Mouse (Mus musculus) right cerebral cortex, postnatal 10 days (tissue): ENCODE measurements at regions not wholly inside any gene's neighbourhood (a gene's known extent, or its start where the extent isn't known, plus 50 kb on each side); places are given as distances from the start of the nearest gene placed in this dataset.

ENCODE experiments used
- DNase-seq, 2 experiments: peaks; one replicate each; pipeline ENCODE4 v3.0.0; 2021; ENCODE audit warnings: low spot score in 2 of 2

DNA sequence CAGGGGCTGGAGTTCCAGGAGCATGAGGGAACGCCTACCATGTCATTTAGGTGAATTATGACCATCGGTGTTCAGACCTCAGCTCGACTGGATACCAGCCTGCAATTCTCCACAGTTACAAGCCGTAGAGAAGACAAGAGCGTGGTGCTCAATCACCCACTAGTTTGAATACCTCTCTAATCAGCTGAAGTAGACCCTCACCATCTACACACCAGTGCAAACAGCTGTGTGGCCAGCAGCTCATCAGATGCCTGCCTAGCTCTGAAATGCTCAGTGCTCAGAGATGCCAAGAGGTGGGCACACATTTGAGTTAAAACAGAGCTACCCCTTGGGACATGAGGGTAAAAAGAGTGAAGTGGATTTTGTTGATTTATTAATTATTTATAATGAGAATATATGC is 660.2 kb downstream of the Magi1 start:
- DNase-seq: no peak

DNA sequence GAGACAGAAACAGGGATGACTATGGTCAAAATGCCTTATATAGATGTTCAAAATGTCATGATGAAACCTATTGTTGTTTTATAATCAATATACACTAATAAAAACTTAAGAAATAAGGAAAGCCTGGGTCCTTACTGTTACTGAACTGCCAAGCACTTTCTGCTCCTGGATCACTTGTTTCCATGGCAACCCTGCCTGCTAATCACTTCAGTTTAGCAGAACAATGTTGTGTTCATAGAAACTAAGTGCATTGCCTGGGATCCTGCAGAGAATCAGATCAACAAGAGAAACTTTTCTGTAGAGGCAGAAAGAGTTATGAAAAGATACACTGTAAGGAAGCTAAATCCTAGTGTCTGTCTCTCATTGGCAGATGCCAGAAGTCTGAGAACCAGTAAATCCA is 666.8 kb downstream of the Magi1 start:
- peak; percentile 32 to 41 for DNase-seq

DNA sequence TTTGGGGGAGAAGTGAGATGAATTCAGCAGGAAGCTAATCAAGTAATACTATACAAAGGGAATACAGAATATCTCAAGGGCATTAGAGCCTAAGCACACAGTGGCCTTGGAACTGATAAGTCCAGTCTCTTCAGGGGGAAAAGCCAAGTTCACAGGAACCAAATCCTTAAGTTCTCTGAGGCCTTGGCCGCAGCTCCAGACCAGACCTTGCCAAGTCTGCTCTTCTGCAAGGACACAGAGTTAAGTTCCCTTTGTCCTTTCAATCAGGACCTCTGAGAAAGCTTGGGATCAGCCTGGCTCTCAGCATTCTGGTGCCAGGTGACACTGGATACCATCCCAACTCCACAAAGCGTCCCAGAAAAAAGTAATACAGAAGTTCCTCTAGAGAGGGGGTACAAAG is 657.1 kb upstream of the Adamts9 start:
- no peak for DNase-seq

DNA sequence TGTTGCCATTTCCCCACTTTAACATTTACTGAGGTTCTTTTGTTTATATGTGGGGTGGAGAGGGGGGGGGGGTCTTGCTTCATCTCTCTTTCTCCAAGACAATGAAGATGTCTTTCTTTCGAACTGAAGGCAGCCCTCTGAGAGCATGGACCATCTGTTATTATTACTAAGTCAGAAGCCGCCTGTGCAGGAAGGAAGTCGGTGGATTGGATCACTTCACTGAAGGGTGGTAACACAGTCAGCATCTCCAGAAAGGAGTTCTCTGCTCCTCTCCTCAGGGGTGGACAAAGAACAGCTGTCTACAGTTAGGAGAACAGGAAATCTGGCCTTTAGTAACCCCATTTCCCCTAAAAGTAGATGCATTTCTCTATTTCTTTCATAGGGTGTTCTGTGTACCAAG is 656.1 kb upstream of the Adamts9 start:
- DNase-seq: no peak

DNA sequence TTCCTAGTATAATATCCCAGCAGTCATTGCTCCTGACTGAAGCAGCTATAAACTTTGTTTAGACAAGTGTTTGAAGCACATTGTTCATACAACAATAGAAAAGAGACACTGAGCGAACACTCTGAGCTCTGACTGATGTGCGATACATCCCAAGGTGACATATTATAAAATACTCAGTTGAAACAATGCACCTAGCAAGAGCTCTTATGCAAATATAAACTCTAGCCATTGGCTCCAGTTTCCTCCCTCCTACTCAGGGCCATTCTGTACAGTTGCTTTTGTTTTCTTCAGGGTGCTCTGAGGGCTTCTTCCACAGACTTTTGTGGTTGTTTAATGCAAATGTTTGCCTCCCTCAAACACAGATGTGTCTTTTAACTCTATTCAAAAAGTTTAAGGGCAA is 646.6 kb upstream of the Adamts9 start:
- DNase-seq: no peak

DNA sequence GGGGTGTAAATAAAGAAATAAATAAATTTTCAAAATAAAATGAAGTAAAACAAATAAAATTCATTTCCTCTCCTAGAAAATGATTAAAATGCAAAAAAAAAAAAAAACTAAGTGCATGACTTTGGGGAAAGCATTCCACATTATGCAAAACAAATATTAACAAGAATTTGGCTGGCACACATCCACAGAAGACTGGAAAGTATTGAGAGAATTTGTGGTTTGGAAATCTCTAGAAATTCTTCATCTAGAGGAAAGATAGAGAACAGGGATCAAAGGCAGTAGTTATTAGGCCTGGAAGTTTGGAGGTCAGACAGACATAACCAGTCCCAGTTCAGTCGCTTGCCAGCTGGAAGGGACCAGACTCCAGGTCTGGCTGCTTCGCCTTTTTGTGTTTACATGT is 643.6 kb upstream of the Adamts9 start:
- DNase-seq: no peak

DNA sequence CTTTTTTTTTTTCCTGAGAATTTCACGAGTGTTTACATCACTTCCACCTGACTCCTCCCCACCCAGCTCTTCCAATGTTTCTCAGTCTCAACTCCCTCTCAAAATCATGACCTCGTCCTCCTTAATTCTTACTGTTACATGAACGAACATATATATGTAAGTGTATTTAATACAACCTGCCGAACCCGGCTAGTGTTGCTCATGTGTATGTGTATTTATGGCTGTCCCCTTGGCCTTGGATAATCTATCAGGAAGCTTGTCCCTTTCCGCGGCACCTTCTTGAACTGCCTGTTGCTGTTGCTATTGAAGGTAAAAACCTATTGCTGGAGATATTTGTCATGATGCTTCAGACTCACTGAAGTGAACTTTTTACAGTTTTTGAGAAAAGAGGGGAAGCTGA is 637.8 kb upstream of the Adamts9 start:
- DNase-seq: no peak

DNA sequence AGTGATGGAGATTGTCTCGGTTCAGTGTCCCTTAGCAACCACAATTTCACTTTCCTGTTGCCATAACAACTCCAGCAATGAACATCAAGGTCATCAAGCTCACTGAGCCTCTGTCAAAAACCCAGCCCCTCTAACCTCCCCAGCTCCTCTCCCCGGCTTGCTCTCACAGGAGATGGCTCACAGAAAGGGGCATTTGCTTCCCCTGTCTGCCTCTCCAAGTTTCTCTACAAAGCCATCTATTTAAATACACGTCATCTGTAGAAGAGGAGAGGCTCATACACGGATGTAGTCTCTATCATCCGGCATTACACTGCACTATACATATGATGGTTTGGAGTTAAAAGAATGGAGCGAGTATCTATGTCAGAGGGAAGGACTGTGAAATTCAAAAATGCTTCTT is 637.4 kb upstream of the Adamts9 start:
- no peak for DNase-seq

DNA sequence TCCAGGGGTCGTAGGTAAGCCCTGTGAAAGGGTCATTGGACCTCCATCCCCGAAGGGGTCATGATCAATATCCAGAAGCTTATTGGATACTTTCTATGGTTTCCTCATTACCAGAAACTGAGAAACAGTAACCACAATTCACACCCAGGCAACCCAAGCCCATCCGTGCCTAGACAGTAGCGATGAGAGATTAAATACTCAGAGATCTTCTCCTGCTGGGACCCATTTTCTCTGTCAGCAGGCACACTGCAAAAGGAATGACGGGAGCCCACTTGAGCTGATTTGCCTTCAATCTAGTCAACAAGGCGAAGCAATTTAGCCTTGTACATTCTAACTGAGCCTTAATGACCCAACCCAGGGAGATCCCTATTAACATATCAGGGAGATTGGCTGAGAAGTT is 632.0 kb upstream of the Adamts9 start:
- DNase-seq: no peak

DNA sequence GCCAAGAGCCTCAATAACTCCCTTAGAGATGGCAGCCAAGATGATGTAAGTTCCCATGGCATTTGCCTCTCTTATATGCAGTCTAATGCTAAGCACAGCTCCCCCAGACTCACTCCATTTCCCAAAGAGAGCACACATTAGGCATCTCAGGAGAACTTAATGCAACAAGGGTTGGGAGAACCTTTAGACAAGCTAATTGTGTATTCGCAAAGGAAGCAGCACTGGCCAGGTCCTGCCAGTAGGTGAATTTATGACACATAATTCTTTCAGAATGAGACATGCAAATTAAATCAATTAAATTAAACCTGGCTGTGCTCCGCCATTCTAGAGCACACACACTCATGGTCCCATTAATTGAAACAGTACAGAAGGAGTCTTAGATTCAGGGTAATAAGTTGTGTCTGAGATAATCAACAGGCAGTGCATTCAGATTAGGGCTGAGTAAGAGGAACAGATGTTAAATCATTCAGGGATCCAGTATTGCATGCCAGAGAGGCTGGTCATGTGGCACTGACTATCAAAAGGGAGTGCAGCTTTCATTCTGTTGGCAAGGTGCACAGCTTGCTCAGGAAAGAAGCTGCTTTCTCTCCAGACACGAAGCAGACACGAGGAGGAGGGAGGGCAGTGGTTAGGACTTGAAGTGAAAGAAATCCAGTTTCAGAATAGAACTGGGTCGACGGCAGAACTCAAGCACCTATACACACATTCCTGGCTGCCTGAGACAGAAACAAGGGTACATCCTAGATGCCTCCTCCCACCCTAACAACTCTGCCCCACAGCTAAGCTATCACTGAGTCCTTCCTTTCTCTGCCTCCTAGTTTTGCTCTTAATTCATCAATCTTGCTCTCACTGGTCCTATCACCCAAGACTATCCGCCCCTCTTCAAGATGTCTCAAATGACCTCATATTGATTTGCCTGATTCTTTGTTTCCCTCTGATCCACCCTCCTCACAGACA is 630.7 kb upstream of the Adamts9 start:
- DNase-seq: peak; percentile 65 to 80

DNA sequence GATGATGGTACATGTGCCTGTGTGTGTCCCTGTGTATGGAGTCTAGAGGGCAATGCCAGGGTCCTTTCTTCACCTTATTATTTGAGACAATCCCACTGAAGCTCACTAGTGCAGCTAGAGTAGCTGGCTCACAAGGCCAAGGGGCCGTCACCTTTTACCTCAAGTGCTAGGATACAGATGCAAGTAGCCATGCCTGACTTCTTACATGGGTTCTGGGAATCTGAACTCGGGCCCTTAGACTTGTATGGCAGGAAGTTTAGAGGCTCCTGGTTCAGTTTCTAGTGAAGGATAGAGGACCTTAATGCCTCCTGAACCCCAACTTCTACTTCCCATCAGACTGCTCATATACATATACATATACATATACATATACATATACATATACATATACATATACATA is 626.6 kb upstream of the Adamts9 start:
- no peak for DNase-seq

DNA sequence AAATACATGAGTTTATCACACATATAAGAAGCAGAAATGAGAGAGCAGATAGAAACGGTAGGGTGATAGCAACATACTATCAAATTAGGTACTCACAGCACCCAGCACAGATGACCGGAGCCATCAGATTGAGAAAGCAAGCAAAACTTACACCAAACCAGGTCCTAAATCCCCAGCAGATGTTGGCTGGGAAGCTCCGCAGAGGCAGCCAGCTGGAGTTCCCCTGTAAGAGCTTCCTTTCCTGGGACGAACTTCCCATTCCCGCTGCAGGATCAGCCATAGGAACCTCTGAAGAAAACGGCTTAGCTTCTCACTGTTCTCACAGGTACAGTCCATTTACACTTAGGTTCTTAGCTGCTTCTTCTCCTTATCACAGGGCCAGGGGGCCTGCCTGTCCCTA is 625.9 kb upstream of the Adamts9 start:
- no peak for DNase-seq

DNA sequence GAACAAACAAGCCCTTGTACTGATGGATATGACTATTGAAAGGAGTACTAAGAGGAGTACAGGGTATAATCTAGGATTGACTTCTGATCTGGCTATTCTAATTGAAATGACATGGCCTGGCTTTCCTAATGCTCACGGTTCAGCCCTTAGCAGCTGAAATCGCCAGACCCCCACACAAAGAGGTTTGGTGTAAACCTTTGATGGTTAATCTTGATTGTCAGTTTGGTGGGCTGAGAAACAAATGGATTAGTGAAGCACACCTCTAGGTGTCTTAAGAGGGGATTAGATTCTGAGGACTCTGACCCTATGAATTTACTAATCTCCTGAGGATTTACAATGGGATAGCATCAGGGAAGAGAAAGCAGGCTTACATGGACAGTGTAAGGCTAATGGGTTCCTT is 623.4 kb upstream of the Adamts9 start:
- DNase-seq: no peak

DNA sequence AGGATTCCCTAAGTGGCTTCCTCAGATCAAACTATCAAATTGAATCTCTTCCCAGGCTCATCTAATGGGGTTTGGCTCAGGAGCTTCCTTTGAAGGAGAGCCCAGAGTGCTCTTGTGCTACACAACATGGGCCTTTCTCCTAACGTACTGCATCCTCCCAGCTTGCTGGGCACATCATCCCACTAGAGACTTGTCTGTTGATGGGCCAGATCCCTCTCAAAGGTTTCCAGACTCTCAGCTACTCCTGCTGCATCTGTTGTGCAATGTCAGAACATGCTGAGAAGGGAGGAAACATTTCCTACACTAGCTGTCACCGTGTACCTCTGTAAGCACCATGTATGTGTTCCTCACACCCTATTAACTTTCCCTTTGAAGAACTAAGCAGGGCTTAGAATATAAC is 605.0 kb upstream of the Adamts9 start:
- DNase-seq: no peak

DNA sequence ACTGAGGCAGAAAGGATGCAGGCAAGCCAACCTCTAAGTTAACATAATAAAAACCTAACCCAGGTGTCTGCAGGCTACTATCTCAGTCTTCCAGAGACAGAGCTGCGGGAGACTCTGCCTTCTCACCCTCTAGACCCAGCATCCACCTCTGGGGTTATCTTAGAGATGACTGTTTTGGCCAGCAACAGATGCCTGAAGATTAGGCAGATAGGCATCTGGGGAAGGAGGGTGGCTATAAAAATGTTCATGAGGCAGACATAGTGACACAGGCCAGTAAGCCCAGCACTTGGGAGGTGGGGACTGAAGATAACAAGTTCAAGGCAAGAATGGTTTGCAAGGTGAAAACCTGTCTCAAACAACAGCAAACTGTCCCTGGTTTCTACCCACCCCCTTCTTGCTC is 601.0 kb upstream of the Adamts9 start:
- DNase-seq: no peak

DNA sequence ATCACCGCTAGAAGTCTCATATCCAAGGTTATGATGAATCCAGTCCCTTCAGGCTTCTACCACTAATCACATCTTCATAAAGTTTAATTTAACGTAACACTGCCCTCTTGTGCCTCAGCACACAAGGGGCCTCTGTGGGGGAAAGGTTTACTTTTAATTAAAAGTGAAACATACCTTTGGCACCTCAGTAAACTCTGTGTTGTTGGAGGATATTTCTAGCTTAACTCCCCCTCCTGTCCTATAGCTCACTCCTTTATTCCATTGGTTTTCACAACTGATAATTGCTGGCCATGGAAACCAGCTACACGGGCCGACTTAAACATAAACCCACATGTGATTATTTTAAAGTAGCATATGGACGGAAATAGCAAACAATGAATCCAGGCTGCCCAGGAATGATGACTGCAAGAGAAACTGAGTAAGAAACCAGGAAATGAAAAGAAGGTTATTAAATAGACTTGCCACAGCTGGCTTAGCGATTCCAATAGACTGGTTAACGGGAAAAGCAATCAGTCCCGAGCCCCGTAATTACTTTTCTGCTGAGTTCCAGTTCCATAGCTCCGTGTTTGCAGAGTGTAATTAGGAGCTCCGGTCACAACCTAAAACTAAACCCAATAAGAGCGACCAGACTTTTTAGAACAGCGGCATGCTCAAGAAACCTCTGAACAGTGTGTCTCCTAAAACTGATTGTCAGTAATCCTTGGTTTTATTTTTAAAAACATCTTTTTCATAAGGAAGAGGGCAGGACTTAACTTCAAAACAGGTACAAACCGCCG is 600.2 kb upstream of the Adamts9 start:
- peak in 1 of 2 experiments; percentile 23 for DNase-seq

DNA sequence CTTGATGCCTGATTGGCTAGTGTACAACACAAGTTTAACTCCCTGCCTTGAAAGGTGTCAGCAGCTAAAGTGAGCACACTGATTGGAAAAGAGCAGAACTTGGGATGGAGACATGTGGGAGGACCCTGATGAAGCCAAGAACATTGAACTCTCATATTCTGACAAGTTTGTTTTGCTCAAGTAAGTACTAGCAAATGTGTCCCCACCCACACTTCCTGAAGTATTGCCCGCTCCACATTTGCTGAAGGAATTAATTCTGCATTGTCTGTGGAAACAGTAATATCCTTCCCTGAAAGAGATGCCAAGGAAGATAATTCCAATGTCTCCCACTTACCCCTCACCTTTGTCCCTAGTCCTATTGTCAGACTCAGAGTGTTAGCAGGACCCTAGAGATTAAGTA is 596.3 kb upstream of the Adamts9 start:
- DNase-seq: no peak

DNA sequence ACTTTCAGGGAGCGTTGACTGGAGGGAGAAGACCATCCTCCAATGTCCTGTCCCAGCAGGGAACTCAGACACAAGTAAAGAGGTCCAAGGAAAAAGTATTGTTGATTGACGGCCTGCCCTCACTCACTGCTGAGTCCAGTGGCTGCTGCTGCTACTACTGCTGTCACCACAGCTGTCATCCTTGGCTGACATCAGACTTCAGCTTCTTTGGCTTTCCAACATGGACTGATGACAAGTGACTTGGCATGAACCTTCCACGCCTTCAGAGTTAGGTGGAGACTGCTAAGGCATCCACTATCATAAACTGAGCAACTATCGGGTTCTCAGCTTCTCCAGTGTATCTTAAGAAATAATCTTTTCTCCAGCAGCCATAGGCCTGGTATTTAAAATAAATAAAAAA is 595.9 kb upstream of the Adamts9 start:
- no peak for DNase-seq

DNA sequence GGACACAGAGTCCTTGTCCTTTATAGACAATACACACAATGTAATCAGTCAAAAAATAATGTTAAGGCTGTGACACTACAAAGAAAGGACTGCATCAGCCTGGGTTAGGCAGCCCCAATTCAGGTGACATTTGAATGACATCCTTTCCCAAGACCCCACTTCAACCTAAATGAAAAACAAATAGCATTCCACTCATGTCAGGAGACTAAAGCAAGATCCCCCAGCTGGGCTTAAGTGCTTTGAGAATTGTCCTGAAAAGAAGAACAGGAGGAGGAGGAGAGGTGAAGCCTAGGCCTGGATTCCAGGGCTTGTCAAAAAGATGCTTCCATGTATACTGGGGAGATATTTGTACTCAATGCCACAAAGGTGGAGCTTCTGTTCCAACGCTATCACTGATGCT is 594.7 kb upstream of the Adamts9 start:
- no peak for DNase-seq

DNA sequence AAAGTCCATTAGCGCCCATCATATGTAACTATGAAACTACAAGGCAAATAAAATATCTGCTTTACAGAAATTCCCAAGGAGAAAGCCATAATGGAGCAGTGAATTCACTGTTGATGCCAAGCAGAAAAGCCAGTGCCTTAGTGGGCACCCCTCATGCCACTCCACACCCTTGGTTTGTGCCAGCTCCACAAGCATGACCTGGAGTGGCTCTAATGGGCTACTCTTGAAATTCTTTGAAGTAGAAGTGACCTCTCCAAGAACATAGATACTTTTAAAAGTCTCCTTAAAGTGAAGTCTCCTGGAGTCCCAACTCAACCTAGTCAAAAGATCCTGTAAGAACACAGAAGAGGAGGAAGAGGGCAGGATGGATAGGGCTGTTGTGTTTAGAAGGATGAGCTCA is 593.8 kb upstream of the Adamts9 start:
- DNase-seq: no peak

DNA sequence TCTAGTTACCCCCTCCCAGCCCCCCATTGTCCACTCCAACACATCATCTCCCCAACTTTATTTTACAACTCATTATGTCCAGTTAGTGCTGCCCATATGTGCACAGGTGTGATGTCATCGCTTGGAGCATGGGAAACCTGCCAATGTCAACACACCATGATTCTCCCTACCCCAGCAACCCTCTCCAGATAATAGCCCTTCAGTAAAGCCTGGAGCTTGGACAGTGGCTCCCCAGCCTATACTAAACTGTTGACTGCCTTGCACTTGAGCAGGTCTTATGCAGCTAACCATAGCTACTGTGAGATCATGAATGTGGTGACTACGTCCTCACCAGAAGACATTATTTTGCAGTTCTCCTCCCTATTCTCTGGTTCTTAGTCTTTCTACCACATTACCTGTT is 570.5 kb upstream of the Adamts9 start:
- DNase-seq: no peak

DNA sequence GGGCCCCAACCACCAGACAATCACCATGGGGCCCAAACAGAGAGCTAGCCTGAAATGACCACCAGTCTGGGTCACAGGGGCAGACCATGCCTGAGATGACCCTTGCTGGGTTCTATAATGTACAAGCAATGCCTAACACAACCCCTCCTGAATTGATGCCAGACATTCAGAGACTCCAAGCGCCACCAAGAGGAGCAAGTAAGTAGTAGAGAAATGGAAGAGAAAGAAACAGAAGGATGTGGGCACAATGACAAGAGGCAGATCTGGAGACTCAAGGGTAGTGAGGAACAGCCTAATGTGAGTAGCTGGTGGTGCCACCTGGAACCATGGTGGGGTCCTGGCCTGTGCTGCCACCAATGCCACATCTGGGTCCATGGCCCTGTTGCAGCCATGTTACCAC is 566.6 kb upstream of the Adamts9 start:
- DNase-seq: no peak

DNA sequence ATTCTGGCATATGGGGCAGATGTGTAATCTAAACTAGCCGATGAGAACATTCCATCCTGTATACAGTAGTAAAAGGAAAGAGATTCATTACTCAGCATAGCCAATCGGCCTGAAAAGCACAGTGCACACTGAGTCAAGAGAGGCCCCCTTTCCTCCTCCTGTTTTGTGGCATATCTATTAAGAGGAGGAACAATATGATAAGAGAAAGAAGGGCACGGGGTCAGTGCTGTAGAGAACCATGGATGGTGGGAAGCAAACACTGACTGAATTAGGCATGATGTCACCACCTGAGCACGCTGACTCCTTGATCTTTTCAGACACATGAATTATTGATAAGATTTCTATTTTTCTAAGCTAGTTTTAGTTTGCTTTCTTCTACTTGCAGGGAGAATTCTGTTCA is 554.5 kb upstream of the Adamts9 start:
- DNase-seq: no peak
